Mouse (Mus musculus): ENCODE measurements at regions not wholly inside any gene's neighbourhood (a gene's known extent, or its start where the extent isn't known, plus 50 kb on each side); places are given as distances from the start of the nearest gene placed in this dataset.

DNA sequence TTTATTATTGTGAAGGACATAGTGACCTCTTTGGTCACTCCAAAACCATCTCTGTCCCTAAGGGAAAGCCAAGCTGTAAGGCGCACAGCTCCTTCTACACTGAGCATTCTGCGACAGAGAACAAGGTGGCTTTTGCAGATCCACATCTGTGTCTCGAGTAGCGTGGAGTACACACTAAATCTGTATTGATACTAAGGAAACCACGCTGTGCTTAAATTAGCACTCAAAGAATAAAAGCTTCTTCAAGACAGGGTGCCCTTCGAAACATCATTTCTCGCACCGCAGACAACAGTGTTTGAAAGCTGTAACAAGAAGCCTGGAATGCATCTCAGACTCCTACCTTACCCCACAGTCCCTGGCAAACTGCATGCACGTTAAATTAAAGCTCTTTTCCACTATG lies 52.9 kb upstream of the Bdnf start:
- DNase-seq (ENCODE audit: low spot score), result no peak
- no peaks in the 10 kb centered on the region for H3K27me3 ChIP-seq (ENCODE audit: control insufficient read depth, insufficient read depth, low read length)
- no peak overlapping the region for H3K27ac ChIP-seq (replicated peaks; ENCODE audit: low read depth, low read length)
- no peak for ATAC-seq (ENCODE audit: insufficient number of reproducible peaks, low FRiP score, low TSS enrichment, low read depth)
- no peaks in the 10 kb centered on the region for H3K4me1 ChIP-seq (ENCODE audit: control insufficient read depth, insufficient read depth, low read length)
- no peaks in the 10 kb centered on the region for H3K9me3 ChIP-seq (ENCODE audit: control insufficient read depth, low read length)
- 73% methylated on average over 9 of the region's 9 CpGs for WGBS
- no peak overlapping the region for H3K9ac ChIP-seq (ENCODE audit: low read length)
- H3K4me2 ChIP-seq (ENCODE audit: low read depth, severe bottlenecking), result no peak overlapping the region
- no peak overlapping the region for H3K4me3 ChIP-seq (ENCODE audit: low read depth, low read length)
- H3K36me3 ChIP-seq (ENCODE audit: control insufficient read depth, insufficient read depth, low read length), result no peaks in the 10 kb centered on the region
